Mouse (Mus musculus): Measurements from ENCODE around the gene Prdm8. TPM values are rescaled to one million over a fixed set of nuclear protein-coding genes. Genes with fewer than 3 reads are reported as not detected.

The Prdm8 gene
- polyA plus RNA-seq, 1 experiment from 2014 or later = not detected

DNA sequence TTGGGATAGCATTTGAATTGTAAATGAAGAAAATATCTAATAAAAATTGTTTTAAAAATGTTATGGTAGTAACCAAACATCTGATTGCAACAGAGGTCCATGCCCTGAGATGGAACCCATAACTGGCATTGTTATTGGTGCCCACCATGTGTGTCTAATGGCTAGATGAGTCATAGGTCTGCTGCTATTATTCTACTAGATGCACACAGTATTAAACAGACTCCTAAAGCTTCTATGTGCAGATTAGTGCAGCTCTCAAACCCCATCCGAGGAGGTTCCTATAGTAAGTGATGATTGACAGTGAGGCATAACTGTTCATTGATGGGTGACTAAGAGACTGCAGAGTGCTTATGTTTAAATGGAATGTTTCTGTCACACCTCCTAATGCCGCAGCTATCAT, 59.7 kb downstream of the Prdm8 start:
- no peaks in the 10 kb centered on the region for H3K27me3 ChIP-seq (replicated peaks)
- H3K36me3 ChIP-seq = no peaks in the 10 kb centered on the region
- H3K9me3 ChIP-seq (replicated peaks) = no peaks in the 10 kb centered on the region
- whole genome bisulfite sequencing = 55% methylated on average over 2 of the region's 2 CpGs
- no peak overlapping the region for H3K9ac ChIP-seq
- ATAC-seq (ENCODE audit: insufficient number of reproducible peaks, low FRiP score) = no peak
- H3K4me1 ChIP-seq (replicated peaks) = no peaks in the 10 kb centered on the region
- no peak overlapping the region for H3K4me2 ChIP-seq
- H3K4me3 ChIP-seq = no peak overlapping the region
- H3K27ac ChIP-seq (ENCODE audit: poor library complexity, severe bottlenecking) = no peak overlapping the region

- no peak overlapping the region for H3K4me2 ChIP-seq
- ATAC-seq (ENCODE audit: insufficient number of reproducible peaks, low FRiP score) = no peak
- WGBS = 67% methylated on average over 6 of the region's 6 CpGs
Measured at GRCm38 (mm10) chr5:98229456-98229855, 62.5 kb downstream of the Prdm8 start.

GRCm38 (mm10) chr5:98238466-98238865, 71.5 kb downstream of the Prdm8 start:
- no peaks in the 10 kb centered on the region for H3K4me1 ChIP-seq (replicated peaks)
- no peak for ATAC-seq (ENCODE audit: insufficient number of reproducible peaks, low FRiP score)
- no peaks in the 10 kb centered on the region for H3K27me3 ChIP-seq (replicated peaks)
- H3K9ac ChIP-seq = no peak overlapping the region
- no peaks in the 10 kb centered on the region for H3K36me3 ChIP-seq
- H3K4me3 ChIP-seq = no peak overlapping the region
- no peaks in the 10 kb centered on the region; the same call in 1 of the 2 replicates for H3K9me3 ChIP-seq (replicated peaks)
- no peak overlapping the region for H3K27ac ChIP-seq (ENCODE audit: poor library complexity, severe bottlenecking)
- 75% methylated on average over 6 of the region's 6 CpGs for WGBS
- no peak overlapping the region for H3K4me2 ChIP-seq

More at GRCm38 (mm10) chr5:98229456-98229855, 62.5 kb downstream of the Prdm8 start:
- no peaks in the 10 kb centered on the region for H3K4me1 ChIP-seq (replicated peaks)
- H3K9ac ChIP-seq = no peak overlapping the region
- no peaks in the 10 kb centered on the region for H3K36me3 ChIP-seq
- H3K27ac ChIP-seq (ENCODE audit: poor library complexity, severe bottlenecking) = no peak overlapping the region
- no peaks in the 10 kb centered on the region for H3K27me3 ChIP-seq (replicated peaks)
- H3K9me3 ChIP-seq (replicated peaks) = no peaks in the 10 kb centered on the region
- no peak overlapping the region for H3K4me3 ChIP-seq

Other genes with a start within 250 kb of the Prdm8 start
- gene Antxr2, start 136.2 kb upstream of the Prdm8 start, polyA plus RNA-seq (2016; fragmentation: Nextera tagmentation; extraction: Ambion mirVana) = 64.2 and 64.3 TPM in 2 replicates
- gene Fgf5, start 87.0 kb downstream of the Prdm8 start, polyA plus RNA-seq (2016; fragmentation: Nextera tagmentation; extraction: Ambion mirVana) = 0.60 and 0.93 TPM in 2 replicates
- gene Cfap299, start 162.1 kb downstream of the Prdm8 start, polyA plus RNA-seq (2016; fragmentation: Nextera tagmentation; extraction: Ambion mirVana) = 0.37 TPM in 1 of 2 replicates, not detected in the other

All from heart, embryonic 12.5 days (tissue).